Mouse (Mus musculus): Measurements from ENCODE around the gene Cldn9.
A peak's percentile ranks its signal among the peaks of the same experiment; 100 is the strongest.

GRCm38 (mm10) chr17:23699131-23700077 lies 15.6 kb upstream of the Cldn9 start:
- no peak for TF ChIP-seq EP300 (IDR thresholded peaks at IDR 0.05; ENCODE audit: insufficient read depth, low read depth, low read length)
- peak; percentile 37 for TF ChIP-seq CTCF (IDR thresholded peaks at IDR 0.05)

Data from heart, adult 2 months (tissue).